Mouse (Mus musculus): ENCODE data around the gene Dlg2.

Gene Dlg2

DNA sequence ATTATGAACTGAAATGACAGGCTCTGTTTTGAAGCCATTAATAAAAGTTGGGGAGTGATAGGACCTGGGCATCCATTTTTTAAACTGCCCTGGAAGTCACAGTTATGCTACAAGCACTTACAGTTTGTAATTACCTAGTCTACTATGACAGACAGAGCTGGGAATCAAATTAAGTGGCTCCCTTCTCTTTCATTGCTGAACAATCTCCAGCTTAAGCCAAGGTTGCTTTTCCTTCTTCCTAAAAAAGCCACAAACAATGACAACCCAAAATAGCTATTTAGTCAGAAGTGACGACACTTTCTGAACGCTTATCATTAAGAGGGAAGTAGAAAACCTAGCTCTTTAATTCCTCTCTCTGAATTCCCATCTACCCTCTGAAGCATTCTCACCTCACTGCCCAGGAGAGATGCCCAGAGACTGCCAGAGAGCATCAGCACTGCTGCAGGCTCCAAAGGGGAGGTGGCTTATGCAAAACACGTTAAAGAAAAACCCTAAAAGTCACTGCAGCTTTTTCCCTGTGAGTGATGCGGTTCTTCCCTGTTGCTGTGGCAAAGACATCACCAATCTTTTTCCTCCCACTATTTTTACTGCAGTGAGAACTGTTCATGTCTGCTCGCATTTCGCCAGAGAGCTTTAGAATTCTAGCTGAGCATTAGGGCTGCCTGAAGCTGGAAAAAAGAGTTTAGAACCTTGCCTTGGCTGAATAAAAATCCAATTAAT is 612.9 kb downstream of the Dlg2 start:
- DNase-seq (ENCODE audit: low read depth, low spot score): peak; percentile 83

DNA sequence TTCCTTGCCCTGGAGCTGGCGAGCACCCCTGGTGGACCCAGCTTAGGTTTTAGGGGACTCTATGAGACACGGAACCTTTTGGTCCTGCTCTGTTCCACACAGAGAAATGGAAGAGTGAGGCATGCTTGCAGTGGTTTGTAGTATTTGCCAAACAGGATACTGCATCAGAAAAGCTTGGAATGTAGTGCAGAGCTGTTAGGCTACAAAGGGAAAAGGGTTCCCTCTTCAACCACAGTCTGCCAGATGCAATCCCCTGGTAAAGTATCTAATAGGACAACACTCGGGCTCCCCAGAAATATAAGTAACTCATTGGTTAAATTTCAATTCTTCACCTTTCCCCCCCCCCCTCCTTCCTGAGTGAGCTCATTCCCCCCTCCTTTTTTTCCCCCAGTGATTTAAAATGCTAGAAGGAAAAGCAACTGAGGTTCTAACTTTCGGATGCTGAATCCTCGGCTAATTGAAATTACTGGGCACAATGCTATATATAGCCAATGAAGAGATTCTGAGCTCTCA is 613.9 kb downstream of the Dlg2 start:
- peak; percentile 67 for DNase-seq (ENCODE audit: low read depth, low spot score)

DNA sequence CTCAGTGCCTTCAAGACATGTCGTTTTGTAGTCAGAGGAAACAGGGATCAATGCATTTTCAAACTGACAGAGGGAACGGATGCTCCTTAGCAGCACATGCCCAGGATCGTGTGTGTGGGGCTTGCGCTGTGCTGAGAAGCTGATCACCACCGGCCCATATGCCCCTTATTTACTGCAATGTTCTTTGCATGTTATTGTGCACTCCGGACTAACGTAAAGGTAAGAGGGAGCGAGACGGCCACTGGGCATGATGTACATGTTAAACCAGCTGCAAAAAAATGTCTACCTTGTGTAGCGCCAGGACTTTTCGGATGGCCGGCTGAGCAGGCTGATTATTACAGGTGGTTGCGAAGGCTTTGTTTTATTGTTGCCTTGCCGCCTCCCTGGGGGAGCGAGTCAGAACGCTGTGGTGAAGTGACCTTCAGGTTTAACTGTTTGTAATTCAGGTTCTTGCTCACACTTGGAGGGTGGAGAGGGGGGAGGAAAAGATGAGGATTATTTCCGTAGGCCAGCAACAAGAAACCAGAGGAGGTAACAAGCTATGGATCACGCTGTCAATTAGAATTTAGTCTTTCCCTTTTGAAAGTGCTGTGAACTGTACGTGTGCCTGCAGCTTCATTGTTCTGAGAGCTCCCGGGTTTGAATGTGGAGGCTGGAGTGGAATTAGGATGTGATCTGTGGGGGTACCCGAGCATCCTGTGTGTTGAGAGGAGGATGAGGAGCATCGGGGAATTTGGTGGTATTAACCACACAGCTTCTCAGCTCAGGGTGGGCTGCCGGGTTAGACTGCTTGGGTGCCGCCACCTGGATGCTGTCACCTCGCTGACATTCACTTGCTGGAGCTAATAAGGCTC is 614.6 kb downstream of the Dlg2 start:
- peak; percentile 49 for DNase-seq (ENCODE audit: low read depth, low spot score)

DNA sequence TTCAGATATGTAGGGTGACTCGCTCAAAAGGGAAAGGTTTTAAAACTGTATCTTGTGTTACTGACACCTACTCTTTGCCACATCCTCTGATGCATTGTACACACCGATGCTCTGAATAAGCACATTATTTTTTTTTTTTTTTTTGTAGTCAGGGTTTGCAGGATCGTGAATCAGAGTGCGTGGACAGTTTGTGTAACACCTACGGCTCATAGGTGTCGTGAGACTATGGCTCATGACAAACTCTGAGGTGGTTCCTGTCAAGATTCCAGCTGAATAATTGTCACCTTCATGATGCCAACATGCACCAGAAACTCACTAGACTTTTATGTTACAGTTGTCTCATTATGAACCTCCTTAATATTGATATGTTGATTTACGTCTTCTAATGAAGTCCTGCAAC is 620.0 kb downstream of the Dlg2 start:
- peak; percentile 83 for DNase-seq (ENCODE audit: low read depth, low spot score)

DNA sequence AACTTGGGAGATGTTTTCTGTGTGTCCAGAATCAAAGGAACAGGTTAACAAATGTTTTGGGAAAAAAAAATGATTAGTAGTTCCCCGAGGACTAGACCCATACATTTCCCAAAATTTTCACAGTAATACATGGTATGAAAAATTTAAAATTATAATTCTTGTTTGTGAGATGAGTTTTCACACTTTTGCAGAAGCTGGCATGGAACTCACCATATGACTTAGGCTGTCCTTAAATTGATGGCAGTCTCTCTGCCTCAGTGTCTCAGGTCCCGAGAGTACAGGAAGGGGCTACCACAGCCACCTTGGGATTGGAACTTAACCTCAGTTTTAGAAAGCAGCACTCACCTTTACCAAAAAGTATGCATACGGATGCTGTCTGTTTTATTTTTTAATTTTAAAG is 622.0 kb downstream of the Dlg2 start:
- DNase-seq (ENCODE audit: low read depth, low spot score): peak; percentile 50

DNA sequence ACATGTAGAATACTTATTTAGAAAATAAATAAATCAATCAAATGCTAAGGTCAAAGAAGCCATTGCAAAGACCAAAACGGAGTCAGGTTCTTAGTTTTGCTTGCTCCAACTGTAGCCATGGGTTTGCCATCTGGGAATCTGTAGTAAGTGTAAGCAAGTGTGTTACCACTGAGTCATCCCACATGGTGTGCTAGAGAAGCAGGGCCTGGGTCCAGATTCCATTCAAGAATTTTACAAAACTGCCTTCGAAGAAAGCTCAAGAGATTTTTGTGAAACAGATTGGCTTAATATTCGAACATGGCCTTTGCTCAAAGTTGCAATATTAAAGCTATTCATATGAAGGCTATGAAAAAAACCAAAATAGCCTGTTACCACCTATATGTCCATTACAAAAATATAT is 633.1 kb downstream of the Dlg2 start:
- DNase-seq (ENCODE audit: low read depth, low spot score): peak; percentile 80

DNA sequence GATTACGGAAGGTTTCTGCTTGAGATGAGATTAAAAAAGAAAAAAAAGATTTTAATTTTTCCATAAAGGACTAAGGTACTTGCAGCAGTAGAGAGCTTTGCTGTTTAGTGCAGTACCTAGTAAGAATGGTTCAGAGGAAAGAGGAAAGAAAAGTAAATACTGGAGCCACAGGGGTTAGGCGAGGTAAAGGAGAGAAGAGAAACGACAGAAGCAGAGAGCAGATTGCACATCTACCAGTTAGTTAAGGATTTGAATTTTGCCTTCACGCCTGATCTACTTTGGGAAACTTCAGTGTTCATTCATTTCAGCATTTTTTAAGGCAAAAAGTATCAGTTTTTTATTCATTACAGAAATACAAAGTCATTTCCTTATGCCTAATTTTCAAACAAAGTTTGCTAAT is 655.7 kb downstream of the Dlg2 start:
- peak; percentile 64 for DNase-seq (ENCODE audit: low read depth, low spot score)

DNA sequence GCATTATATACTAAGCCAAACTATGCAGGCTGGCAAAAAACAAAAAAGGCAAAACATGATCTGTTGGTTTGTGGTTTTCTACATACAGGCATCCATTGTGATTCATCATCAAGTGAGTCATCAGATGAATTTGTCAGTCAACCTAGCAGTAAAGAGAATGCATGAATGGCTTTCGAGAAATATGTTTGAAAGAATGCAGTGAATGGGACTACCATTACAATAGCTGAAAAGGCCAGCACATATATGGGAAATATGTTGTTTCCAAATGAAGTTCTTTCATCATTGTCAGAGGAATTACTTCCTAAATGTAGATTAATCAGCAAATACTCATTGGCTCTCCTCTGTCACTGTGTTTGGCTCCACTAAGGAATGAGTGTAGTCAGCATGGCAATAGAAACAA is 677.6 kb downstream of the Dlg2 start:
- DNase-seq (ENCODE audit: low read depth, low spot score): peak; percentile 24

DNA sequence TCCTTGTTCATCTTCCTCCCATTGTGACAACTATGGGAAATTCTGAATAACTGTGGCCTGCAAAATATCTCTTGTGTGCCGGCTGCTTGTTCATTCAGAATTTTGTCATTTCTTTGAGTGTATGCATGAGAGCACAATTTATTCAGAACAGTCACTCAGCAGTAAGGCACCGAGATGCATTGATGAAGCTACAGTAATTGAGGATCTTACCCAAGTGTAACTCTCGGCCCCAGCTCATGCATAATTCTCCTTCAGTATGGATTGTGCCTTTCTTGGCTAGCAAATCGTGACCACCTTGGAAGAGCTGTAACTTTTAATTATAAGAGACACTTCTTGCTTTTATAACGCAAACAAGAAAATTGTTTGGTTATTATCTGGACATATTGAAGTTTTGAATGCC is 682.7 kb downstream of the Dlg2 start:
- DNase-seq (ENCODE audit: low read depth, low spot score): no peak

DNA sequence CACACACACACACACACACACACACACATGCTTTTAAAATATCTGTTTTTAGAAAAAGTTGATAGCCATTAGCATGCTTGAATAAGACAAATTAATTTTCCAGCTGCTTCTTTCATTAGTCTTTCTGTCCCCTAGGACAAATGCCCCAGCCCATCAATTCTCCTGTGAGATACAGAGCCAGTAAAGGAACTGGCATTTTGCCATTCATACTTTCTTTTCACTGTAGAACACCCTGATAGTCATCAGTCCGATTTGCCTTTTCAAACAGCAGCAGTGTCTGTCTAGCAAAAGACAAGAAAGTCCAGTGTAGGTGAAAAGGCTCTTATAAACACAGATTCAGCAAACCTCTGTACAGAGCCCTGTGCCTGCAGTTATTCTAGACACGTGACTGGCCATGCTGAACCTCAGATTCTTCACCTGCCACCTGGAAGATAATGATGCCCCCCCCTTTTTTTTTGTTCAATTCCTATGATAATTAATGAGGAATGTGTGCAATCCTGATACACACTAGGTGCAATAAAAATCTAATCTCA is 685.2 kb downstream of the Dlg2 start:
- no peak for DNase-seq (ENCODE audit: low read depth, low spot score)

DNA sequence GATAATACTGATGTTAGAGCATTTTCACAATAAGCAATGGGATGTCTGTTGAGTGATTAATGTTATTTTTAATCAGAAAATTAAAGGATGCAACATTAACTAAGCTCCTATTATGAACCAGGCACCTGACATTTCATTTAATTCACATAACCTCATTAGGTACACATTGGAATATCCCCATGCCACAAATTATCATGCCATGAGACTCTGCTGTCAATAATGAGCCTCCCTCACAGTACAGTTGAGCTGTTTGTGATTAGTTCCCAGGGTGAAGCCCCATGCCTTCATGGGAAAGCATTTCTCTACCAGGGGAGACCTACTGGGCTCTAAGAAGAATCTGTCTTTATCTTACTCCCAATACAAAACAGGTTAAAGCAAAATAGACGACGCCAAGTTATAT is 697.1 kb downstream of the Dlg2 start:
- no peak for DNase-seq (ENCODE audit: low read depth, low spot score)

DNA sequence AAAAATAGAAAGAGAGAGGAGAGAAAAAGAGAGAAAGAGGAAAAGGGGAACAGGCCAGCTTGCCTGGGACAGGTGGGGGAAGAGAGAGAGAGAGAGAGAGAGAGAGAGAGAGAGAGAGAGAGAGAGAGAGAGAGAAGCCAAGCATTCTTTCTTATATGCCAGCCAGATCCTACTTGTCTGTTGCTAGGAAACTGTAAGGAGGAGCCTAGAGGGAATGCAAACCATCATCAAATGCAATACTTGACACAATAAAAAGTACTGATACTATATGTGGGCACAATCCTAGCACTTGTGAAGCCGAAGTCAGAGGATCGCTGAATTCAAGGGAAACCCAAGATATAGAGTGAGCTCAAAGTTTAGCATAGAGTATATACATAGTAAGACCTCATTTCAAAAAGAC is 711.7 kb downstream of the Dlg2 start:
- DNase-seq (ENCODE audit: low read depth, low spot score): no peak

DNA sequence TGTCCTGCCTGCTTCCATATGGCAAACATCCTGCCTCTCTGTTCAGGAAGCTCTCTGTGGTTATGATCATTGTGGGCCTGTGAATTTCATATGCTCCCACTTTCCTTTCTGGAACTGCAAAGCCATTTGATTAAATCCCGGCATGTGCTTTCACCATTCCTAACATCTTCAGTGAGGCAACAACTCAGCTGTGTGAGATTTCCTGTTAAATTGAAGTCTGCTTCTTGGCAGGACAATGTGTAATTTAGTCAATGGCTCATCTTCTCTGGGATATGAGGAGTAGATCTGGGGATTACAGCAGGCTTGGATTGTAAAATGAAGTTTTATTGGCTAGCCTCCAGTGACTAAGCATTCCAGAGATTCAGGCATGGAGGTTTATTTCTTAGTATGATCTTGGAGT is 722.9 kb downstream of the Dlg2 start:
- DNase-seq (ENCODE audit: low read depth, low spot score): peak; percentile 71

DNA sequence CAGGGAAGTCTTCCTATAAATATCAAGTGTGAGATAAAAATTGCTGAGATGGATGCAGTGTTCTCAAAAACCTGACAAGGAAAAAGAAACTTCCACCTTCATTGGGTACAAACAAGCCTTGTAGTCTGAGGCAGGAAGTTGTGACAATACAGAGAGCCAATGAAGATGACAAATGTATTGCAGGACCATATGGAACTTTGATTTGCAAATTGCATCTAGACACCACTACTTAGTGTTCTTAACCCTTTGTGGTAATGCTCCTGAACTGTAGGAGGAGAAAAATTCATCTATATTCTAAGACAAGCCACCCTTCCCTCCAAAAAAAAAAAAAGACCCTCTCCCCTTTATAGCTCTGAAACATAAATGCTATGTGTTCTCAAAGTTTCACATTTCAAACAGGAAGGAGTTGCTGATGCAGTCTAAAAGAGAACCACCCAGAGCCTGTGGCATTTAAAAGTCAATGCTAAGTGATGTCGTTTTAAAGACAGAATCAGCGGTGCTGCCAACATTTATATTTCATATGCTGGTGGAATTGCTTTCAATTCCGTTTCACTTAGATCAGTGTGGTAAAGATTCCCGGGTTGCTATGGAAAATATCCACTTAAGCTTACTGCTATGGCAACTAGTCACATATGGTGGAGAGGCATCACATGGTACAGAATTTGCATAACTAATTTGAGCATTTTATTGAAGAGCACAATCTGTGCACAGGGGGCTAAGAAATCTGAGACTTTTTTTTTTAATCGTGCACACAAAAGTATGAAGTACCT is 731.8 kb downstream of the Dlg2 start:
- peak; percentile 86 for DNase-seq (ENCODE audit: low read depth, low spot score)

DNA sequence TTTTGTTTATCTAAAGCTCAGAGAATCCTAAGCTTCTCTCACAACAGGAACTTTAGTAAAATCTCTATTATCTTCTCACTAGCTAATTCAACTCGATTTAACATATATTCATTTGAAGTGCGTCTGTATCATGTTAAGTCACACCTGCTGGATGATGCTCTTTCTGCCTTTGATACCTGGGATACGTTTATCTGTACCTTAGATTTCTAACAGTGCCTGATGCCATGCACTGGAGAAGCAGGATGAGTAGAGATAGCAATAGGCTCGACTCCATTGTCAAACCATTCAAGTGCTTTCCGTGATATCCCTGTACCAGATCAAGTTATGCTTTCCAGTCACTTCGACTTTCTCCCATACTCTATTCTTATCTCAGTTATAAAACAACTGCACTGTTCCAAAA is 732.5 kb downstream of the Dlg2 start:
- DNase-seq (ENCODE audit: low read depth, low spot score): no peak

DNA sequence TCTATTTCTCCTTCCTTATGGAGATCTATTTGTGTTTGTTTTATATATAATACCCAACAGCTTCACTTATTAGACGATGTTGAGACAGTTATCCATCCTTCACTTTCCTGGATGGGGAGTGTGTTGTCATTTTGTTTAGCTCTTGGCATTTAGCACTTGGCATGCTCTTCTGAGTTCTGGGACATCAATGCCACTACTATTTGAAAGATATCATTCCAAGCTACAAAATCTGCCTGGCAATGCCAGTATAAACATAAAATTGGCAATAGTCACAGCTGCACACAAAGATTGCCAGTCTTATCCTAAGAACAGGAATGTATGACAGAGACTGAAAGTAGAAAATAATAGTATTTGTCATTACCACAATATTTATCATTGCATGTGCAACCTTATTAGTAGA is 735.8 kb downstream of the Dlg2 start:
- no peak for DNase-seq (ENCODE audit: low read depth, low spot score)

DNA sequence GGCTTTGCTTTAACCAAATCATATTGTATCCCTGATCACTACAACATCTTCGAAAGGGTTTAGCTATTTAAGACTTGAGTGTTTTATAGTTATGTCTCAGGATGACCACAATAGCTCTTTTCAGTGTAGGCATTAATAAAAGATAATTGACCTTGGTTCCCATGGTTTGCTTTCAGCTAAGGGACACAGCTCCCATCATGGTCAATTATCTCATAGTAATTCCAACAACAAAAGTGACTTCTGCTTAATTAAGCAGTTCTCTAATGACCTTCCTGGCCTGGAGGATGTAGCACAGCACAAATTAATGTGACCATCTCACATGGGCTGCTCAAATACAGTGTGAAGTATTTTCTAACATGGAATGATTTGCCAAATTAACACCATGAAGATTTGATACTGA is 738.4 kb downstream of the Dlg2 start:
- no peak for DNase-seq (ENCODE audit: low read depth, low spot score)

DNA sequence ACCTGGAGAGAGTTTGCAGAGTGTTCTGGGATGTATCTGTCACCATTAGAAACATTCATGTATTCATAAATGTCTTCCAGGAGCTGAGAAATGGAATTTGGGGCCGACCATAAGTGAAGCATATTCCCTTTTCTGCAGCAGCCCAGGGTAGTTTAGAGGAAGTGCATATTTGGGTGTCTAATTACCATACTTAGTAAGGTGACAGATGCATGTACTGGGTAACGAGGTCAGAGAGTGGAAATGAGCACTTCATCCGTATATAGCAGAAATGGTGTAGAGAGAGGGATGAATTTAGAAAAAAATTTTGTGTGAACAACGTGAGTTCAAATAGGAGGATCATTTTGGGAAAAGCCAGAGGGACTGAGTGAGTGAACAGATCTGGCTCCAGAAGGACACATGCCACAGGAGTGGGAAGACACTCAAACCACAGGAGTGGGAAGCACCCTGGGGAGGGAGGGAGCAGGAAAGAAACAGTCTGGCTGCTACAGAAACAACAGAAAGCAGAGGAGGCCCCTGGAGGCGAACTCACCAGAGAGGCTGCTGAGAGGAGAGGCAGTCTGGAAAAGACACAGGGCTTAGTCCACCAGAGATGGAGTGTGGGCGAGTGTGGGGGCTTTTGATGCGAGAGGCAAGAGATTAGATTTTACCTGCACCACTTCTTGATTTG is 742.0 kb downstream of the Dlg2 start:
- peak; percentile 84 for DNase-seq (ENCODE audit: low read depth, low spot score)

DNA sequence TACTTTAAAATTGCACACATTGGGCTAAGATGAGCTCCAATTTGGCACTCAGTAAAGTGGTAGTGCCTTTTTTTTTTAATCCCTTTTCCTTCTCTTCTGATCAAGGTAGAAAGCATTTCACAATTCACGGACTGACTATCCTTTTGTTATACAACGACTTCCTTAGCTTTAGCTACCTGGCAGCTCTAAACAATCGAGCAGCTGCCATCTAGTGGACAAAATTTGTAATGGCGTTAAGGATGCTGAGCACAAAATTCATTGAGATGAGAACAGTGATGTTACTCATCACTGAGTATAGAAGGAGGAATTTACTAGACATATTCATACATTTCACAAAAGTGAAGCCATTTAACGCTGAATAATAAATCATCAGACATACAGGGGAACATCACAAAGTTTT is 750.0 kb downstream of the Dlg2 start:
- DNase-seq (ENCODE audit: low read depth, low spot score): peak; percentile 91

DNA sequence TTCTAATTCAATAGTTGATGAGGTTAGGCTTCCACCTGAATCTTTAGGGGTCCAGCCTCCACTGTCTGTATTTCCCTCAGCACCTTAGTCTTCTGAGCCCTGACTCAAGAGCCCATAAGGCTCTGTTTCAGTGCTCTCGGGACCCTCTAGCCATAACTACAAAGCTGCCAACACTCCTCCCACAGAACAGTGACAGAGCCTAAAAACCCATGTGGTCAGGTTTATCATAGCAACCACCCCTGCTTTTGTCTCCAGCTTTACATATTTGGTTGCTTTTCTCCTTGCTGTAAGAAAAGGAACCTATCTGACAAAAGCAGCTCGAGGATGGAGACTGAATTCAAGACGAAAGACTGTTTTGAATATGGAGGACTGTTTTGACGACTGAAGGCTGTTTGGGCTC is 765.2 kb downstream of the Dlg2 start:
- peak; percentile 79 for DNase-seq (ENCODE audit: low read depth, low spot score)

DNA sequence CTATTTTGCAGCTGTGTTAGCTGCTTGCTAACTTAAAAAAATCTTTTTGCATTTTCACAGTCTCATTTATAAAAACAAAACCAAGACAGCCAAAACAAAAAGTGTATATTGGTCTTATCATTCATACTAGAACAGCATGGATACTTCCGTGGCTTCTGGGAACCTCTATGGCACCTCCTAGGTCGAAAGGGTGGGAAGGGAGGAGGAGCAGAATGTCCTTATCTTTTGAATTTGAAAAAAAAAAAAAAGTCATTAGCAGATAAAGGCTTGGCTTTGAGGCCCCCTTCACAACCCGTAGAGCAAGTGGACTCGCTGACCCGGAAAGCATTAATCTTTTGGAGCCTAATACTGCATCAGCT is 785.2 kb downstream of the Dlg2 start:
- no peak for DNase-seq (ENCODE audit: low read depth, low spot score)

All from brain, adult 2 months (tissue).